Mouse (Mus musculus): Measurements from ENCODE around the gene Zfyve1. TPM values are rescaled to one million over a fixed set of nuclear protein-coding genes. Genes with fewer than 3 reads are reported as not detected.

The Zfyve1 gene
- total and polyA plus RNA-seq, 3 experiments = 8.0 to 8.3 TPM; not detected in 1

DNA sequence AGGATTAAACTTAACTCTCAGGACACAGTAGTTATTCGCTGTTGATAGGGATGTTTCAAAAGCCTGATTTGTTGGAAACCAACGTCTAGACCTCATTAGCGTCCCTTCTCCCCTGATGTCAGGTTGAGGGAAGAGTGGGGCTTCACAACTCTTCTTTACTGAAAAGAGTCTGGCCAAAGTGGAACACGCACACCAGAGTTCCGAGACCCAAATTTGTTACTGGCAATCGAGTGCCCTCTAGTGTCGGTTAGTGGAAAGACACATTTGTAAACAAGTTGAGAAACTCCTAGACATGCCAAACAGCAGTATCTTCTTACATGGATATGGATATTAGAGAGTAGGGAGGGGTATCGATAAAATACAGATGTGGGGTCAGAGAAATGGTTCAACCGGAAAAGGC is 94.8 kb downstream of the Zfyve1 start (continued):
- TF ChIP-seq SMC3 (IDR thresholded peaks at IDR 0.05; ENCODE audit: low read depth, low read length) (peak; percentile 94), E2F4 (IDR thresholded peaks at IDR 0.05; ENCODE audit: borderline replicate concordance, low read depth, low read length) (no peak), POLR2AphosphoS5 (IDR thresholded peaks at IDR 0.05; ENCODE audit: borderline replicate concordance, low read depth, low read length) (no peak), CHD1 (IDR thresholded peaks at IDR 0.05; ENCODE audit: low read depth, low read length) (no peak), ETS1 (IDR thresholded peaks at IDR 0.05; ENCODE audit: low read depth, low read length) (no peak), NELFE (IDR thresholded peaks at IDR 0.05; ENCODE audit: low read depth, low read length) (no peak), USF2 (IDR thresholded peaks at IDR 0.05; ENCODE audit: borderline replicate concordance in 1 of 2, insufficient read depth in 1 of 2, low read depth in 1 of 2, low read length in 2 of 2) (no peak), MAX (IDR thresholded peaks at IDR 0.05; ENCODE audit: low read length) (no peak), MAZ (IDR thresholded peaks at IDR 0.05; ENCODE audit: low read depth, low read length) (no peak), JUND (IDR thresholded peaks at IDR 0.05; ENCODE audit: low read depth, low read length) (no peak), USF1 (IDR thresholded peaks at IDR 0.05; ENCODE audit: low read depth, low read length) (no peak)

DNA sequence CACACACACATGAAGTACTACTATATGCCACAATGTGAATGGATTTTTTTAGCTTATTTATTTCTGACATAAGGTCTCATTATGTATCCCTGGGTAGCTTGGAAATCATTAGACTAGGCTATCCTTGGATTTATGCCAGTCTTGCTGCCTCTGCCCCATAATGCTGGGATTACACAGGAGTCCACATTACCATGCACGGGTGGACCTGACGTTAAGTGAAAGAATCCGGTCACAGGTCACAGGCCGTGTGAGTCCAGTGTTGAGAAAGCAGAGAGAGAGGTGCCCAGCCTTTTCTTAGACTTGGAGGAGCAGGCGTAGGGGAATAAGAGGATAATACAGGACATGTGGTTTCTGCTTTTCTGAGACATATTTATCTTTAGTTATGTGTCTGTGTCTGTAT is 97.8 kb downstream of the Zfyve1 start:
- Histone ChIP-seq H3K36me3 (ENCODE audit: control insufficient read depth in 1 of 2, insufficient read depth in 2 of 2, low read length in 2 of 2) (peaks cover 0 to 7% of the 10 kb centered on the region in 2 experiments; a peak in 2 of 4 replicates), H3K4me1 (ENCODE audit: control insufficient read depth in 1 of 2, insufficient read depth in 2 of 2, low read length in 2 of 2) (peaks cover 9% of the 10 kb centered on the region in 2 experiments), H3K27me3 (ENCODE audit: control insufficient read depth in 1 of 2, insufficient read depth in 2 of 2, low read length in 2 of 2) (no peaks in the 10 kb centered on the region), H3K4me3 (ENCODE audit: control insufficient read depth in 1 of 2, insufficient read depth in 1 of 2, low read depth in 2 of 2, low read length in 2 of 2) (no peak overlapping the region), H3K9me3 (replicated peaks; ENCODE audit: insufficient read depth, low read length) (no peaks in the 10 kb centered on the region), H3K27ac (ENCODE audit: control insufficient read depth, low read depth, low read length) (no peak overlapping the region), H3K79me2 (ENCODE audit: control insufficient read depth, insufficient read depth, low read length, poor library complexity) (no peaks in the 10 kb centered on the region), H3K9ac (ENCODE audit: control insufficient read depth, low read depth, low read length, poor library complexity, severe bottlenecking) (no peak overlapping the region)
- no peak for DNase-seq (ENCODE audit: low read depth, low spot score)
- TF ChIP-seq HCFC1 (IDR thresholded peaks at IDR 0.05; ENCODE audit: low read depth, low read length) (no peak), RCOR1 (IDR thresholded peaks at IDR 0.05; ENCODE audit: low read depth, low read length) (no peak), TAL1 (IDR thresholded peaks at IDR 0.05; ENCODE audit: low read length) (no peak), GABPA (IDR thresholded peaks at IDR 0.05; ENCODE audit: low read depth, low read length) (no peak), MEF2A (IDR thresholded peaks at IDR 0.05; ENCODE audit: extremely low read depth, insufficient replicate concordance, low read depth, low read length, poor library complexity, severe bottlenecking) (no peak)

DNA sequence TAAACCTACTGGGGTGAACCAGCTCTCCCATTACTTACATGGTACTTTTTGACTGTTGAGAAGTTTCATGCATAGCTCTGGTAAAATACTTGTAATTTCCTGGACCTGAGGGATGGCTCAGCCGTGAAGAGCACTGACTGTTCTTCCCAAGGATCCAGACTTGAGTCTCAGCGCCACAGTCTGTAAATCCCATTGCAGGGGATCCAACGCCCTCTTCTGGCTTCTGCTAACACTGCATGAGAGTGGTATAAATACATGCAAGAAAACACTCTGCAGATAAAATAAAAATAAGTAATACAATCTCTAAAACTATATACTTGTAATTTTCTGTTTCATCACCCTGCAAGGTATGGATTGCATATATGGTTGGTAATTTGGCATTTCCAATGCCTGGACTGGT is 99.1 kb downstream of the Zfyve1 start:
- TF ChIP-seq CTCF (IDR thresholded peaks at IDR 0.05 in 2 of 3, conservative IDR thresholded peaks at IDR 0.05 in 1 of 3; ENCODE audit: control insufficient read depth in 1 of 3, insufficient read depth in 1 of 3, low read depth in 2 of 3, low read length in 3 of 3, poor library complexity in 1 of 3, severe bottlenecking in 1 of 3) (peak; percentile 46 to 52 (median 47)), JUND (IDR thresholded peaks at IDR 0.05; ENCODE audit: low read depth, low read length) (no peak), MEF2A (IDR thresholded peaks at IDR 0.05; ENCODE audit: extremely low read depth, insufficient replicate concordance, low read depth, low read length, poor library complexity, severe bottlenecking) (no peak), RAD21 (IDR thresholded peaks at IDR 0.05; ENCODE audit: low read depth, low read length) (peak; percentile 47), ZC3H11A (IDR thresholded peaks at IDR 0.05; ENCODE audit: low read depth, low read length) (peak; percentile 25), SMC3 (IDR thresholded peaks at IDR 0.05; ENCODE audit: low read depth, low read length) (peak; percentile 51)
- no peaks in the 10 kb centered on the region for H3K79me2 ChIP-seq (ENCODE audit: control insufficient read depth, insufficient read depth, low read length, poor library complexity)
- H3K9ac ChIP-seq (ENCODE audit: control insufficient read depth, low read depth, low read length, poor library complexity, severe bottlenecking) = no peak overlapping the region
- H3K27me3 ChIP-seq (ENCODE audit: control insufficient read depth in 1 of 2, insufficient read depth in 2 of 2, low read length in 2 of 2) = no peaks in the 10 kb centered on the region
- H3K4me3 ChIP-seq (ENCODE audit: control insufficient read depth in 1 of 2, insufficient read depth in 1 of 2, low read depth in 2 of 2, low read length in 2 of 2) = no peak overlapping the region
- DNase-seq (ENCODE audit: low read depth, low spot score) = no peak
- H3K27ac ChIP-seq (ENCODE audit: control insufficient read depth, low read depth, low read length) = no peak overlapping the region
- H3K9me3 ChIP-seq (replicated peaks; ENCODE audit: insufficient read depth, low read length) = no peaks in the 10 kb centered on the region
- H3K36me3 ChIP-seq (ENCODE audit: control insufficient read depth in 1 of 2, insufficient read depth in 2 of 2, low read length in 2 of 2) = peaks cover 0 to 7% of the 10 kb centered on the region in 2 experiments; a peak in 2 of 4 replicates
- H3K4me1 ChIP-seq (ENCODE audit: control insufficient read depth in 1 of 2, insufficient read depth in 2 of 2, low read length in 2 of 2) = peaks cover 9% of the 10 kb centered on the region in 2 experiments
